Mouse (Mus musculus) kidney, embryonic 14.5 days (tissue): ENCODE results near the gene Utrn. TPM values are rescaled to one million over a fixed set of nuclear protein-coding genes. Genes with fewer than 3 reads are reported as not detected.
A peak's percentile ranks its signal among the peaks of the same experiment; 100 is the strongest.

Source experiments
- ATAC-seq: fragments of 200-750 bp; cut with Nextera tagmentation; 2 replicates; pipeline ENCODE4 v1.8.0; 2017; ENCODE audit warnings: moderate number of reproducible peaks, mild to moderate bottlenecking, moderate TSS enrichment, moderate library complexity; ENCODE audit not compliant: low FRiP score, low TSS enrichment
- H3K27ac ChIP-seq: fragments of 300-500 bp; sonication (generic); 2 replicates; pipeline ENCODE4 v1.5.1; 2014; ENCODE audit warnings: low read depth, mild to moderate bottlenecking, low read length, moderate library complexity, mixed read lengths
- H3K27me3 ChIP-seq: fragments of 300-500 bp; sonication (generic); 2 replicates; pipeline ENCODE4 v1.6.1; 2014; ENCODE audit warnings: mild to moderate bottlenecking, low read length; ENCODE audit not compliant: control insufficient read depth, insufficient read depth
- H3K36me3 ChIP-seq: fragments of 300-500 bp; sonication (generic); 2 replicates; pipeline ENCODE4 v1.6.1; 2014; ENCODE audit warnings: low read length, mixed read lengths; ENCODE audit not compliant: control insufficient read depth, insufficient read depth
- H3K4me1 ChIP-seq: fragments of 300-500 bp; sonication (generic); 2 replicates; pipeline ENCODE4 v1.6.1; 2014; ENCODE audit warnings: low read length, mixed read lengths; ENCODE audit not compliant: control insufficient read depth, insufficient read depth
- H3K4me2 ChIP-seq: fragments of 300-500 bp; sonication (generic); replicated peaks from 2 replicates; pipeline ENCODE4 v1.6.1; 2014; ENCODE audit warnings: low read depth, mild to moderate bottlenecking, low read length
- H3K4me3 ChIP-seq: fragments of 300-500 bp; sonication (generic); 2 replicates; pipeline ENCODE4 v1.5.1; 2014; ENCODE audit warnings: mild to moderate bottlenecking, low read length
- H3K9ac ChIP-seq: fragments of 300-500 bp; sonication (generic); 2 replicates; pipeline ENCODE4 v1.6.1; 2014; ENCODE audit warnings: low read depth, mild to moderate bottlenecking, low read length, moderate library complexity
- H3K9me3 ChIP-seq: fragments of 300-500 bp; sonication (generic); 2 replicates; pipeline ENCODE4 v1.6.1; 2016; ENCODE audit warnings: low read length; ENCODE audit not compliant: control insufficient read depth
- WGBS: fragments of 180-500 bp; shearing (Covaris S2); extraction: QIAGEN DNeasy Blood & Tissue Kit; methylation state at CpG from one replicate; pipeline ENCODE4 v1.1.7; 2014; 5-methylcytosine and 5-hydroxymethylcytosine counted together
- polyA plus RNA-seq: library from polyadenylated mRNA; unstranded; fragments of >200 nt; fragmentation: Nextera tagmentation; extraction: Ambion mirVana; gene quantifications from 2 replicates; pipeline ENCODE4 v1.2.1, GENCODE M21; 2014

Gene Utrn
- polyA plus RNA-seq, 1 experiment from 2014 or later = 91.4 TPM

DNA sequence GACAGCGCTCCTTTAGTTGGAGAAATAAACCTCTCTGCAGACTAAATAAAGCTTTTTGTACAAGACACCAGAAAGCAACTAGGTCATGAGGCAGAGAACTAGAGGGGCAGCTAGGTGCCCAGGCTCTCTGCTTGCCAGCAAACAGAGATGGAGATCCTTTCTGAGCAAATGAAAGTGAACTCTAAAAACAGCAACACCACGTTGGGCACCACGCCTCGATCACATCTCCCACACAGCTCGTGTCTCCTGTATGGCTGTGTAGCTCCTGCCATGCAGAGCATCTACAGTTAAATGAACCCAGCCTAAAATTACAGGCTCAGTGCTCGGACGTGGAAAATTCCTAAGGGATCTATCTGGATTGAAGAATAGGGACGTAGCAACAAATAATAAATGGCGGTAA lies 61.5 kb downstream of the Utrn start:
- ATAC-seq = no peak
- Histone ChIP-seq H3K36me3 (no peaks in the 10 kb centered on the region), H3K27me3 (no peaks in the 10 kb centered on the region), H3K27ac (no peak overlapping the region), H3K4me2 (no peak overlapping the region), H3K9me3 (no peaks in the 10 kb centered on the region), H3K4me3 (no peak overlapping the region), H3K4me1 (peaks cover 20% of the 10 kb centered on the region), H3K9ac (no peak overlapping the region)
- WGBS = 65% methylated on average over 9 of the region's 9 CpGs

DNA sequence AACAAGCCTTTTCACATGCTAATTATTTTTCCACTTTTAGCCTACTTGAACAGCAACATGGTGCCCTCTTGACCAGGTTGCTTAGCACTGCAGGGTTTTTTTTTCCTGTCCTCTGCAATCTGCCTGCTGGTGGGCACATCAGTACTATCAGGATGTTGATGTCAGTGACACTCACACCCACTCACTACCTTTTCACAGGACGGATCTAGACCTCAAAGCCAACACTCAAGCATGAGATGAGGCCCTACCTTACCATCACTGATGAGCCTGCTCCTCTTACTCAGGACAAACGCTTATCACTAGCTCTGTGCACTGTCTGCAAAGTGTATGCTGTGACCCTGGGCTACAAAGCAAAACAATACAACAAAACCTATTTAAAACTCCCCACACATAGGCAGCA lies 63.3 kb downstream of the Utrn start:
- Histone ChIP-seq H3K27me3 (no peaks in the 10 kb centered on the region), H3K4me3 (no peak overlapping the region), H3K9me3 (no peaks in the 10 kb centered on the region), H3K4me2 (no peak overlapping the region), H3K27ac (no peak overlapping the region), H3K36me3 (no peaks in the 10 kb centered on the region), H3K4me1 (peaks cover 20% of the 10 kb centered on the region), H3K9ac (no peak overlapping the region)
- WGBS = 78% methylated on average over 2 of the region's 2 CpGs
- ATAC-seq = no peak

DNA sequence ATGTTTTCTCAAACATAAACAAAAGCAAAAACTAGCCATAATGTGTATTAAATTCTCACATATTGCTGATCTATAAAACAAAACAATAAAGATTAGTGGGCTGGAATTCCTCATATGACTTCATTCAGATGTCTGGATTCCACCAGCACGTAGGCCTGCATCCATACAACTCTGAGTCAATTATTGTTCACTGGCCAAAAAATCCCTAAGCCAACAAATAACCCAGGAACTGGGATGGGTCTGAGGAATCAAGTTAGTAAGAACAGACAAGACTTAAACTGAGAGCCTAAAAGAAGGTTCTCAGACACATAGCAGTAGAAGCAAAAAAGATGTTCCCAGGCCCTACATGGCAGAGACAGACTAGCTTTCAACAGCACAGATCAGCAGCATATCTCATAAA lies 65.2 kb downstream of the Utrn start:
- peaks cover 14% of the 10 kb centered on the region for H3K4me1 ChIP-seq
- H3K27me3 ChIP-seq = no peaks in the 10 kb centered on the region
- H3K9me3 ChIP-seq = no peaks in the 10 kb centered on the region
- H3K27ac ChIP-seq = no peak overlapping the region
- H3K36me3 ChIP-seq = no peaks in the 10 kb centered on the region
- no peak overlapping the region for H3K9ac ChIP-seq
- ATAC-seq = no peak
- no peak overlapping the region for H3K4me3 ChIP-seq
- 66% methylated on average over 1 of the region's 1 CpGs for WGBS
- no peak overlapping the region for H3K4me2 ChIP-seq

DNA sequence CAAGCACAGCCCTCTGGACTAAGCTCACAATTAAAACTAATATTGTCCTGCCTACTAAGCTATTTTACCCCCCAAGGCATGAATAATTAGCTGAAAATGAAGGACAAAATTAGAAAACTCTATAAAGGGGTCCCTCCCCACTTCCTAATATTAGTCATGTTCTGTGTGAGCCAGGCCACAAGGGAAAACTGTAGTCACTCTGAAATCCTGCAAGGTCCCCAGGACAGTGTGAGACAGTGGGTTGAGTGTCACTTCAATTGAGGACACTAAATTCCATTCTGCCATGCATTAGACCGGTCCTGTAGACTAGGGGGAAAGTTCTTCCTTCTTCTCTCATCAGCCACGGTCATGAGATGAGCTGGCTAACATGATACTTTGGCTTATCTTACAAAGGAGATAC lies 69.7 kb downstream of the Utrn start:
- Histone ChIP-seq H3K4me1 (peaks cover 9% of the 10 kb centered on the region; the same call in 1 of the 2 replicates), H3K4me2 (no peak overlapping the region), H3K4me3 (no peak overlapping the region), H3K27me3 (no peaks in the 10 kb centered on the region), H3K36me3 (no peaks in the 10 kb centered on the region), H3K9me3 (no peaks in the 10 kb centered on the region), H3K27ac (no peak overlapping the region), H3K9ac (no peak overlapping the region)
- no peak for ATAC-seq
- WGBS = 89% methylated on average over 2 of the region's 2 CpGs

DNA sequence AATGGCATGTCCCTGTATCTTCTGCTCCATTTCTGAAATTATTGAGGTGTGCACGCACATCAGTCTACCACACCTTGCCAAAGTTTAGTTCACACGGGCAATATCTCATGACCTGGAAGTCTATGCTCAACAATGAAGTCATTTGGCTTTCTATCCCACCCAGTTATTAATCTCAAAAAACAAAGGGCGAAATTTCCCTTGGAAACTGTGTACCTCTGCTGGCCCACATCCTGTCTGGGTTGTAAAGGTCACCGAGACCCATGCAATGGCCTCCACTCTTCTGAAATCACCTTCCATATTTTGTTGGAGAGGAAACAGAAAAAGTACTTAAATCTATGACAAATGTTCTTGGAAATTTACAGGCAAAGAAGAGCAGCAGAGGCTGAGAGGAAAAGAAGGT lies 70.9 kb downstream of the Utrn start:
- Histone ChIP-seq H3K4me3 (no peak overlapping the region), H3K9me3 (no peaks in the 10 kb centered on the region), H3K9ac (no peak overlapping the region), H3K36me3 (no peaks in the 10 kb centered on the region), H3K4me2 (no peak overlapping the region), H3K27me3 (no peaks in the 10 kb centered on the region), H3K27ac (no peak overlapping the region), H3K4me1 (peaks cover 9% of the 10 kb centered on the region; the same call in 1 of the 2 replicates)
- 86% methylated on average over 4 of the region's 4 CpGs for WGBS
- no peak for ATAC-seq

DNA sequence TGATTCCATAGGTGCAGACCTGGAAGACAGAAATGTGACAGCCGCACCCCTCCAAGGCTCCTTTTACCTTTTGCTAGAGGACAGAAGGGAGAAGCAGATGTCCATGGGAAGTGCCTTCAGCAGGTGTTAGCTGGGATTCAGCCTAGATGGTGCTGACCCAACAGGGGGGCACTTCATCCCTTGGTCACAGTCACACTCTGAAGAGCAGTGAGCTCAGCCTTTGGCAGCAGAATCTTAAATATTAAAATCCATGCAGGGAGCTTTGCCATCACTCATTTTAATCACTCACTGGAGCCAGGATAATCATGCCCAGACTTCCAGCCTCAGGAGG lies 72.7 kb downstream of the Utrn start:
- Histone ChIP-seq H3K9ac (no peak overlapping the region), H3K4me3 (no peak overlapping the region), H3K4me1 (peaks cover 17% of the 10 kb centered on the region), H3K36me3 (no peaks in the 10 kb centered on the region), H3K9me3 (no peaks in the 10 kb centered on the region), H3K27me3 (no peaks in the 10 kb centered on the region), H3K27ac (no peak overlapping the region), H3K4me2 (no peak overlapping the region)
- WGBS = 79% methylated on average over 1 of the region's 1 CpGs
- ATAC-seq = no peak

DNA sequence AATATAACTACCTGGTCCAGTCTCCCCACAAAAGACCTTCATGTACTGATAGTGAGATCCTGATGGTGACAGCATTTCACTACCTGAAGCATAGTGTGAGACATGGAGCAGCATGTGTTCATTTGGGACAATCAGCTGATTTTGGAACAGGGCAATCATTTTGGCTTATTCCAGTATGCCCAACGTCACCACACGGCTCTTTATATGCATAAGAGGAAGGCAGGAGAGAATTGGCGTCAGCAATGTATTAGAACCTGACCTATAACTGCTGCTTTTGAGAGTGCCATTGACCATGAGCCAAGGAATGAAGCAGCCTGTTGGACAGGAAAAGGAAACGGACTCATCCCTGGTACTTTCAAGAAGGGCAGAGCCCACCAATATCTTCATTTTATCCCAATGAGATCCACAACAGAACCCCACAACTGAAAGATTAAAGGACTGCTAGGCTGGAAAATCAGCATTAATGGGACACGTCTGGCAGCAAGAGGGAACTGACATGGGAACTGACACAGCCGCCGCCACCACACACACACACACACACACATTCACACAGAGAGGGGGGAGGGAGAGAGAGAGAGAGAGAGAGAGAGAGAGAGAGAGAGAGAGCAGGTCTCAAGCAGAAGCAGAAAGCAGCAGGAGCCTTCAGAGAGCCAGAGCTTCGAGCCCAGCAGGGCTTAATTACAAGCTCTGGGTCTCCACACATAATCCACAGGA lies 73.2 kb downstream of the Utrn start:
- H3K36me3 ChIP-seq = no peaks in the 10 kb centered on the region
- no peak overlapping the region for H3K27ac ChIP-seq
- no peak overlapping the region for H3K9ac ChIP-seq
- H3K27me3 ChIP-seq = no peaks in the 10 kb centered on the region
- 80% methylated on average over 8 of the region's 8 CpGs for WGBS
- H3K4me3 ChIP-seq = no peak overlapping the region
- peaks cover 22% of the 10 kb centered on the region for H3K4me1 ChIP-seq
- no peaks in the 10 kb centered on the region for H3K9me3 ChIP-seq
- H3K4me2 ChIP-seq = no peak overlapping the region
- ATAC-seq = no peak

DNA sequence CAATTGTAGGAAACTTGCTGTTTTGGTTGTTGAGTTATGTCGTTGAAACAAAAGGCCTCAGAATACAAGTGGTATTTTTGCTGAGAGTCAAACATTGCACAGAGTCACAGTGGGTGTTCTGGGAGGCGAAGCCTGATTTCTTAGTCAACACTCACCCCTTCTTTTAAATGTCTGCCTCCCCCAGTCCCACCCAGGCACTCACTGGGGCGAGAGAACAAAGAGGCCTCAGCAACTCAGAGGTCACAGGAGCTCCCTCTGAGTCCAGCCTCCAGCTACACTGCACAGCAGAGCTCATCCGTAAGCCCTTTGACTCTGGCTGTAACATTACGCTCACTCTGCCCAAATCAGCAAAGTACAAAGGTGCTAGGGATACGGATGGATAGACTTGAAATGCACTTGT lies 77.1 kb downstream of the Utrn start:
- H3K27me3 ChIP-seq = no peaks in the 10 kb centered on the region
- no peak overlapping the region for H3K4me3 ChIP-seq
- H3K27ac ChIP-seq = peak overlapping the region; percentile 66
- ATAC-seq = peak; percentile 92
- no peaks in the 10 kb centered on the region for H3K9me3 ChIP-seq
- H3K36me3 ChIP-seq = no peaks in the 10 kb centered on the region
- H3K4me1 ChIP-seq = peaks cover 22% of the 10 kb centered on the region
- H3K4me2 ChIP-seq = no peak overlapping the region
- no peak overlapping the region for H3K9ac ChIP-seq
- WGBS = 19% methylated on average over 6 of the region's 6 CpGs

DNA sequence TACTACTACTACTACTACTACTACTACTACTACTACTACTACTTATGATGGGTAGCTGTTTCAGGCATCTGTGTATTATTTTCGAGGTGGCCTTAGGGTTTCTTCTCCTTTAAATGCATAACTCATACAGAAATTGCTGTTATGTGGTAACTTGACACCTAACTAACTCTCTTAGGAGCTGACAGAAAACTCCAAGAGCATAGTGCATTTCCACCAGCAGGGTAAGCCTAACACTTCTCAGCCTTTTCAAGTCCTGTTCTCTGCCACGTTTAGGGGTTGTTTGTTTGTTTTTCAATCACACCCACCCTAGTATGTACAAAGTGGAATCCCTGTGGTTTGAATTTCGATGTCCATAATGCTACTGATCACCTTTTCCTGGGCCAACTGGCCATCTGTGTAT lies 78.3 kb downstream of the Utrn start:
- H3K36me3 ChIP-seq = no peaks in the 10 kb centered on the region
- H3K9ac ChIP-seq = no peak overlapping the region
- no peak overlapping the region for H3K27ac ChIP-seq
- no peak for ATAC-seq
- no peak overlapping the region for H3K4me2 ChIP-seq
- no peaks in the 10 kb centered on the region for H3K27me3 ChIP-seq
- H3K4me1 ChIP-seq = peaks cover 14% of the 10 kb centered on the region
- no peak overlapping the region for H3K4me3 ChIP-seq
- H3K9me3 ChIP-seq = no peaks in the 10 kb centered on the region
- 46% methylated on average over 3 of the region's 3 CpGs for WGBS
